Mouse (Mus musculus) olfactory bulb, adult 2 months (tissue): ENCODE results near the gene Lims1.

Experiments used
- CTCF ChIP-seq: fragments of 200-500 bp; IDR thresholded peaks from 2 replicates; pipeline ENCODE4 v1.5.1; 2012; ENCODE audit warnings: low read depth, mild to moderate bottlenecking, low read length, moderate library complexity; ENCODE audit not compliant: insufficient read depth
- POLR2A ChIP-seq: fragments of 200-500 bp; IDR thresholded peaks from 2 replicates; pipeline ENCODE4 v1.6.1; 2012; ENCODE audit warnings: mild to moderate bottlenecking, low read depth, low read length, moderate library complexity; ENCODE audit not compliant: insufficient read depth

GRCm38 (mm10) chr10:58352364-58352763, 29.1 kb downstream of the Lims1 start:
- TF ChIP-seq CTCF (no peak), POLR2A (no peak)
